Mouse (Mus musculus): ENCODE data around the gene Cops4.
A peak's percentile ranks its signal among the peaks of the same experiment; 100 is the strongest.

The Cops4 gene

DNA sequence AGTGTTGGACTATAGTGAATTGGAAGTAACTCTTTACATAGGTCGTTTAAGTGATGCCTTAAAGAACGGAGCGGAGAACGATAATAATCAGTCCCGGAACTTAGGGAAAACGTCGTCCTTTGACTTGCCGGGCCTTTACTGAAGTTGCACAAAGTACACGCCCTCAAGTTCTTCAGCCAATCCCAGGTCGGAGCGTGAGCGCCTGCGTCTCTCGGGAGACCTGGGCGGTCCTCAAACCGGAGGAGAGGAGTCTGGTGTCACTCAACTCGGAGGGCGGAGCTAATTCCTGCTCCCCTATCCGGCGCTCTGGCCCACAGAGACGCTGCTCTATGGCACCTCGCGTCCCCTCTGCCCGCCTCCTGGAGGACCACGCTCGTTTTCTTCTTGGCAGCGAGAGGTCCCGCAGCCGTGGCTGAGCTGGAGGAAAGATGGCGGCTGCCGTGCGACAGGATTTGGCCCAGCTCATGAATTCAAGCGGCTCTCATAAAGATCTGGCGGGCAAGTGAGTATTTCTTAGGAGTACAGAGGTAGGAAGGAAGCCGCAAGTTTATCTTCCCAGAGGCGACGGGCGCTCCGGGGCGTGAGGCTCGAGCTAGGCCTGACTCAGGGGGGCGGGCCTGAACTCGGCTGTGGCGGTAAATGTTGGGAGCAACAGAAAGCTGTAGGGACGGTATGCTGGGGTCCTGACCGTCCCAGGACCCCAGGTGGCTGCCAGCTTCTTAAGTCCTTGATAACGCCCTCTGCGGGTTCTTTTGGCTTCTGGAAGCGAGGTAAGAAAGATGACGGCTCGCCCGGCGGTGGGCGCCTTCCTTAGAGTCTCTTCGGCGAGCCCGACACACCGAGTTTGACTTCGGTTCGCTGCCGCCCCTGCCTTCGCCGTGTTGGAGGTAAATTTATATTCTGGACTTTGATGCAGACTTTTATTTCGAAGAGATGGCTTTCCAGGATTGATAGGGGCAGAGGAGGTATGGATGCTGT is at the start of gene Cops4:
Cops4 (plus strand) TSS at position 261 of the 978 bp plus-strand sequence.
- peak; percentile 99 for DNase-seq

DNA sequence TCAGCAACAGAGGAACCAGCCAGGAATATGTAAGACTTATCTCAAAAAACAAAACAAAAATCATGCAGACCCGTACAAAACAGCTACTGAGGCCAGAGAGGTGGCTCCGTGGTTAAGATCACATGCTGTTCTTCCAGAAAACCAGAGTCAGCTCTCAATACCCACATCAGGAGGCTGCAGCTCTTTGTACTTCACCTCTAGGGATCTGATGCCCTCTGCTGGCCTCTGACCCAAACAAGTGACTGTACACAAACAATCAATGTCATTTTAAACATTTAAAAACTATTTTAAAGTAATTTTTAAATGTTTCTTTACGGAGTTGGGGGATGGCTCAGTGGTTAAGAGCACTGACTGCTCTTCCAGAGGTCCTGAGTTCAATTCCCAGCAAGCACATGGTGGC is 41.8 kb upstream of the Cops4 start:
- no peak for DNase-seq

DNA sequence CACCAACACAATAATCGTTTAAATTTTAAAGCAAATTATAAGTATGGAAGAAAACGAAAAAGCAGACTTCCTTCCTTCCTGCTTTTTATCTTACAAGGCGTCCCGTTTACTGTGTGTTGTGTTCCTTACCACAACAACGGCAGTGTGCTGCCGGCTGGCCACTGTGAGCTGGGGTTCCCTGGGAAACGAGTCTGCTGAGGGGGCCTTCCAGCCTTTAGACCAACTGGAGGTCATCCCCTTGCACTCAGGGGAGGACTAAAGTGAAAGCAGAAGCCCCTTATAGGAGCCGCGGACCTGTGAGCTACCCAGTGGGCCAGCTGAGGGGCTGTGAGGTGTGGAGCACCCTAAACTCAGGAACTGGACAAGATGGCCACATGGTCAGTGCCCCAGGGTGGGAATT is 40.5 kb upstream of the Cops4 start:
- no peak for DNase-seq

DNA sequence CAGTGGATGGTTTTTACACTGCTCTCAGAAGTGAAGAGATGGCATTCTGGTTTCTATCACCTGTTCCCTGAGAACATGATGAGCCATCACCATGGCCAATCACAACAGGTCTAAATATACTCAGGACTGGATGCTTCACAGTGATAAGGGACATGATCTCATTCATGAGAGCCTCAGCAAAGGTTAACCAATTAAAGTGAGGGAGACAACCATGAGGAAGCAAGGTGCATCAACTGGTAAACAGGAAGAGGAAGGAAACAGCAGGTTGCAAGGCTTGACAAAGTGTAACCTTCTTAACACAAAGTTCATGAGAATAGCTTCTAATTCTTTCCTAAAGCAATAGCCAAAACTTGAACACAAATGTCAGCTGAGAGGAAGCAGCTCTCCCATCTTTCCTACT is 34.5 kb upstream of the Cops4 start:
- DNase-seq = no peak

DNA sequence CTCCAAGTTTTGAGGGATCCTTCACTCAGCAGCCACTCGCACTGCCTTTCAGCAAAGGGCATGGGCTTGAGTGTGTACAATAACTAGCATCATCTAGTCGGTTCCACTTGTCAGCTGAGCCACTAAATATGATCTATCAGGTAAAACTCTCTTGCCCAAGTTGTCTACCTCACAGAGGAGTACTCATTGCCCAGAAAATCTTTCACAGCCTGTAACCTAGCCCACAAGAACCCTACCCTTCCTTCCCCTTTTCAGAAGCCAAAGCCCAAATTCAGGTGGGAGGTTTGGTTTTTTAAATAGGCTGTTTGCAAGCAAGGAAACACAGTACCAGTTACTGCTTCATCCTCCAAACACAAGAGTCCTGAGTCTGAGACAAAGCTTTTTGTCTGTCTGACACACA is 31.0 kb upstream of the Cops4 start:
- no peak for DNase-seq

DNA sequence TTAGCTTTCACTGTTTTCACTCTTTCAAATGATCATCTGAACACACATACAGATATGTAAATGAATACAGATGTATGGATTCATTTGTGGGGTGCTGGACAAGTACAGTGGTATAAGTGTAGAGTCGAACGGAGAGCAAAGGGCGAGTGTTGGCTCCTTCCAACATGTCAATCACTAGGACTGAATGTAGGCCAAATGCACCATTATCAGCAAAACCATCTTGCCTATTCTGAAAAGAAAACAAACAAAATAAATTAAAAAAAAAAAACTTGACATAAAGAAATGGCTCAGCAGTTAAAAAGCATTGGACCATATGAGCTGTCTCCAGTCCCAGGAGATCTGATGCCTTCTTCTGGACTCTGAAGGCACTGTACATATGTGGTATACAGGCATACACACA is 29.9 kb upstream of the Cops4 start:
- DNase-seq = no peak

DNA sequence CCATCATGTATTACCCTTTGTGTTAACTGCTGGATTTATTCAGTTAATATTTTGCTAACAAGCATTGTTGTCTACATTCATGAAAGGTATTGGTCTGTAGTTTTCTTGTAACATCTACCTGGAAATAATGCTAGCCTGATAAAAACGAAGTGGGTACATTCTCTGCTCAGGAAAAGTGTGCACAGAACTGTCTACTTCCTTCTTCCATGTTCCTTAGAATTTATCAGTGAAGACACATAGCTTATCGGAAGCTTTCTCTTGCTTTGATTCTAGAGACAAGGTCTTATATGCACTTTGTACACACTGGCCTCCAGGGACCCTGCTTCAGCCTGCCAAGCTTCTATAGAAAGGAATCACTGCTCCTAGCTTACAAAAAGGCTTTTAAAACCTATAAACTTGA is 28.8 kb upstream of the Cops4 start:
- DNase-seq = no peak

DNA sequence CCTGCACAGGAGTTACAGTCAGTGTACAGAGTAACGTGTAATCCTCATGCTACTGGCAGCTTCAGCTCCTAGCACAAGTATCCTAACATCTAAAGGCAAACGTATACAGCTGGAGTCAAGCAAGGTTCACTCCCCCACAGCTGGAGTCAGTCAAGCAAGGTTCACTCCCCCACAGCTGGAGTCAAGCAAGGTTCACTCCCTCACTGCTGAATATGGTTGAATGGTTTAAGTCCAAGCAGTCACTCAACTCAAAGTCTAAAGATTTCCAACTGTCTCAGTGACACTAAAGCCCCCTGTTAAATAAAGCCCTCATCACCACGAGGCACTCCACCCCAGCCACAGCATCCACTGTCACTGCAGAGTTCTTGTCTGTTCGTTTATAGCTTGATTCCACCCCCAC is 26.4 kb upstream of the Cops4 start:
- no peak for DNase-seq

DNA sequence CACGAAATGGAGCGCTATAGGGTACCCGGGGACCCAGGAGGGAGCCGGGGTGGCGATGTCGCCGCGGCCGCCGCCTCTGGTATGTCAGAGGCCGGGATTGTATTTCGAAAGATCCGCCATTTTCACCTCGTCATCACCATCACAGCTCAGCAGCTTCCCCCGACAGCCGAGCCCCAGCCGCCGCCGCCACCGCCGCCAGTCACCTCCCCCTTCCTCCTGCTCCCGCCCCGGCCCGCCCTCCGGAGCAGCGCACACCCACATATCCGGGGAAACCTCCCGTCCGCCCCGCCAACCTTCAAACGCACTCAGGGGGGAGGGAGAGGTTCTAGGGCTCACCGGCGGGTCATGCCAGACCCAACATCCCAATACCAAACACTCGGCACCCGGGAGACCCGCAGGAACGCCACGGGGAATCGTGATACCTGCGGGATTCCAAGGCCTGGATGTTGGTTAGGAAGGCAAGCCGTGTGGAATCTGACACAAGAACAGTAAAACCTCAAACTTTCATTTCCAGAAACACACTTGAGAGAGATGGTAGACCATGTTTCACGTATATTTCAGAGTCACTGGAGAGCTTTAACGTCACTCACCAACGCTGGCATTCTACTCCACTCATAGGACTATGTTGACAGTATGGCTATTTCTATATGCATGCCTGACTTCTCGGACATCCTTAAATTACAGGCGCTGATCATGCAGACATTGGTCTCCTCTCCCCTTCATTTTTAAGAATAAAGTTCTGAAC is 19.5 kb upstream of the Cops4 start:
- peak; percentile 79 for DNase-seq

DNA sequence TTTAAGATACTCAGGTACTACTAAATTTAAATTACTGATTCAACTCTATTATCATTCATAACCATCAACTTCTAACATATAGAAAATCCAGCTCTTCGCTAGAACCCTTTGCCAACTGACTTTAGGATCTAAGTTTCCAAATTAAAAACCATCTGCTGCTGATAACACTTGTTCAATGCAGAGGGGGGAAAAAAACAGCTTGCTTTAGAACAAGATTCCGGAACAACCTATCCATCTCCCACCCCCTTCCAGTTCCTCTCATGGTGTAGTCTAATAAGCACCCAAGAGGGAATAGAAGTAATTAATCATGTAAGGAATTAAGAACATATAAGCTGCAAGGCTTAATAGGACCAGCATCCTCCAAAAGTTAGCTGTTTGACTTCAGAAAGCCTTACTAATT is 18.9 kb upstream of the Cops4 start:
- DNase-seq = no peak

DNA sequence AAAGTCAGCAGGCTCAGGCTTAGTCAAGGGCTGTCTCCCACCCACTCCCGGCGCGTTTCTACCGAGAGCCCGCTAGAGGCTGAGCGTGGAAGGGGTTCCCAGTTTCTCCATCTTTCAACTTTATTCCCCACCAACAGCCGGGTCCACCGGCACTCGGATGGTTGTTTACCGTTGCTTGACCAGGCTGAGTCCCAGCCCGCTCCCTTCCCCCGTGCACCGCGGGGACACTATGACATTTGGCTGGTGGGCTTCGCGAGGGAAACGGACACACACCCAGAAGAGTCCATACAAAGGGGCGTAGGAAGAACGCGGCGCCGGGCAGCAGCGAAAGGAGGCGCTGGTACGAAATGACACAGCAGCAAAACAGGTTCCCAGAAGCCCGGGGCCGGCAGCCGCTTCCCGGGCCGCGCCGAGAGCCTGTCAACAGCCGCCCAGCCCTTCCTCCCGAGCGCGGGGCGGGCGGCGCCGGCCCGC is 18.2 kb upstream of the Cops4 start:
- peak; percentile 64 for DNase-seq

DNA sequence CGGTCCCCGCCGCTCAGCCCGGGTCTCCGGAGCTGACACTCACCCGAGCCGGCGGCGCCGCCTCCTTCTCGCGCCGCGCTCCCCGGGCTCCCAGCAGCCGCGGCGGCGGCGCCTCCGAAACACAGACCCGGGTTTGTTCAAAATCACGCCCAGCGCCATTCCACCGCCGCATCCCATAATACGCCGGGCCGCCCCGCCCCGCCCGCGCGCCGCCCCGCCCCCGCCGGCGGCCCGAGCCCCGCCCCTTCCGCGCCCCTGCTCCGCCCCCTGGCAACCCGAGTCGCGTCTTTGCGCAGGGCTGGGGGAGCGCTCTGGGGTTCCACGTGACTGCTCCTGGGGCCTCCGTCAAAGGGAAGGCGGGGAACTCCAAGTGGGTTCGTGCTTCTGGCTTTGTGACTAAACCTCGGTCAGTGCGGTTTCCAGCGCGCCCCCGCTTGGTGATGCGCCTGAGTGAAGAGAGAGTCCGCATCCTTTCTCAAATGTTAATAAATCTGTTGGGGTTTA is 17.6 kb upstream of the Cops4 start, which contains the start of gene Lin54:
Lin54 (minus strand) TSS at position 182 of the 504 bp plus-strand sequence.
- DNase-seq = peak; percentile 93

DNA sequence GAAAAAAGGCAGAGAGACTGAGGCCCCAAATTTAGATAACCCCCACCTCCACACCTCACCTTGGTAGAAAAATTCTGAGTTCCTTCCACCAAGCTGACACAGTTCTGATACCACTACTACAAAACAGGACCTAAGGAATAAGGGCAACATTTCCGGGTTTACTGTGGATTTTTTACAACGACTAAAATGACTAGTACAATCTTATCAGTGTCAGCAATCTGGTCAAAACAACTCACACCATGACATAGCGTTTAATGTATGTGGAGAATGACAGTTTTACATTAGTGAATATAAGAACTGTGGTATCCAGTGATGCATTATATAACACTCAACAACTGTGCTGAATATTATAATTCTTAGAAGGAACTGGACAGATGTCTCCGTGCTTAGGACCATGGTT is 16.8 kb upstream of the Cops4 start:
- DNase-seq = no peak

DNA sequence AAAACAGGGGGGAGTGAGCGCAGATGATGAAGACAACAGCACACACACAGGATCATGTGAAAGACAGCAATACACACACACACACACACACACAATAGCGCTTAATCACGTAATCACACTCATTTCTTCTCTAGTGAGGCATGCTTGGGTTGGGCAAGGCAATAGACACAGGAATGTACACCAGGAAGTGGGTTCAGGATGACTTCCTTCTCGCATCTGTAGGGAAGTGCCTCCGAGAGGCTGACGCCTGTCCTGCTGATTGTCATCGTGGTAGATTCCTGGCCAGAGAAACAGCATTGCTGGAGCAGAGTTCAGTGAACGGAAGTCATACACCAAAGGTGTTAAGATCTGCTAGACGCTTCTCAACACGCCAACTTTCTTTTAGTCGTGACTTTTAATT is 8.9 kb upstream of the Cops4 start:
- no peak for DNase-seq

DNA sequence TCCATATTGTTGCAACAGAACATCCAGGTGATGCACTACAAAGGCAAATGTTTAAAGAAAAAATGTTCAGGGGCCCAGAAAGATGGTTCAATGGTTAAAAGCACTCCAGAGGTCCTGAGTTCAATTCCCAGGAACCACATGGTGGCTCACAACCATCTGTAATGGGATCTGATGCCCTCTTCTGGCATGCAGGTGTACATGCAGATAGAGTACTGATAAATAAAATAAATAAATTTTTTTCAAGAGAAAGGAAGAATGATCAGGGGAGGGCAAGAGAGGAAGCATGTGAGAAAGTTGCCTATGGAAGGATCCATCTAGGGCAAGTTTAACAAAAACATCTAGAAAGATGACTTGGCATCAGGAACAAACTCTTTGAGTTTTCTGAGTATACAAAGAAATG is 5.5 kb upstream of the Cops4 start:
- DNase-seq = no peak

DNA sequence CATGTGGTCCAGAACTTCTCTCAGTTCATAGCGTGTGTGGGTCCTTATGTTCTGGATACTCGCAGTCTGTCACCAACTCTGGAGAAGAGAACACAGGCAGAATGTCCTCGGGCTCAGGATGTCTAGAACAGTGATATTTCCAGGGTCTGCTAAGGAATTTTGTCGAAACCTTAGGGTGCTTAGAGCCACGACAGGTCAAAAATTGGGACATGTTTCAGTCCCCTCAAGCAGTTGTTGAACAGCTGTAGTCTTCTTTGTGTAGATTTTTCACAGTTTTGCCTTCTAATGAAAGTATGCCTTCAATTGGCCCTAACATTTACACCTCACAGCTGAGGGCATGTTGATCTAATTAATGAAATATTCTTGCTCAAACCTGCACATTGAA is 910 bp downstream of the Cops4 start:
- no peak for DNase-seq

DNA sequence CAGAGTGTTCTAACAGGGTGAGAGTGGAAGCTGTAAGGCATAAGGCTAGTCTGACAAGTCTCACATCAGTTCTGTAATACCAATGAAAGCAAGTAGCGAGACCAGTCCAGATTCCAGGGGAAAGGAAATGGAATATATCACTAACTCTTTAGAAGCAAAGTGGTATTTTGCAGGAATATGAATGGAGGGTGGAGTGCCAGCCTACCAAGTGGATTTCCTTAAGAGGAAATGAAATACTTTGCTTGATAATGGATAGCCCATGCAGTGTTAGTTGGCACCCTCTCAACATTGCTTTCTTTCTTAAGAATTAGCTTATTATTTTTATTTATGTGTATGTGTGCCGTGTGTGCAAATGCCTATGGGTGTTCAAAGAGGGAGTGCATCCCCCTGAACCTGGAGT is 2.1 kb downstream of the Cops4 start:
- no peak for DNase-seq

DNA sequence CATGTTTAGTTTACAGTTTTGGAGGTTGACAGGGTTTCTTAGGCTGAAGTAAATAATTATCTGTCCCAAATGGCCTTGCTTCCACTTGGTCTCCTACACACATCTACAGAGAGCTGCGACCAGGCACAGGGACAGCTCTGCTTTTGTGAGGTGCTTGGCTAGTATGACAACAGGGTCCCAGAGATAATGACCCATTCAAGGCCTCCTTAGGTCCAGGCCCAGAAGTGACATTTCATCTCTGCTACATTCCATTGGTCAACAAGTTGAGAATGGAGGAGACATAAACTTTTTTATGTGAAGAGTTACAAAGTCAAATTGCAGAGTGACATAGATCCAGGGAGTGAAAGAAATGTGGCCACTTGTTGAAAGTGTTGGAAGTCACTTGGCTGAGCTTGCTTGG is 5.2 kb downstream of the Cops4 start:
- DNase-seq = no peak

DNA sequence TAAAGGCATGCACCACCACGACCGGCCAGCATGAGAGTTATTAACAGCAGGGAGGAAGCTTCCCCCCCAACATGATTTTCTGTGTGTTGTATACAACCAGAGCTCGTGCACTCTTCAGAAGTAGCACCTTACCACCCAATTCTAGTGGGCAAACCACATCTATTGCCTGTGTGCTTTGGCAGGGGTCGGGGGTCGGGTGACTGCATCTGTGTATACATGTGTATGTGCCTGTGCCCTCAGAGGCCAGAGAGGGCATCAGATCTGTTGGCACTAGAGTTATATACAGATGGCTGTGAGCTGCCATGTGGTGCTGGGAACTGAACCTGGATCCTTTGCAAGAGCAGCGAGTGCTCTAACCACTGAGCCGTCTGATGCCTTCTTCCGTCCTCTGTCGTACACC is 6.8 kb downstream of the Cops4 start:
- no peak for DNase-seq

DNA sequence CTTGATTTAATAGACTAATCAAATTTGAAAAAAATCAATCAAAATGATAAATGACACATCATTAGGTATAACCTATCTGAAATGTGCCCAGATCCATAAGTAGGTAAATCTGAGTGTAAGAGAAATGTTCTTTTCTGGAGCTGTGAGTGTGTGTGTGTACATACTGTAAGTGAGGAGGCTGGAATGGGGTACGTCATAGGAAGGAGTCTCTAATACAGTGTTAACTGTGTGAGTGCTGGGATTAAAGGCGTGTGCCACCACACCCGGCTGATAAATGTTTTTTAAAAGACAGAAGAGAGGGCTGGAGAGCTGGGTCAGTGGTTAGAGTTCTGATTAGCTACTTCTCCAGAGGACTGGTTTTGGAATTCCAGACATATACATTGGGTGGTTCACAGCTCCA is 7.5 kb downstream of the Cops4 start:
- no peak for DNase-seq

DNA sequence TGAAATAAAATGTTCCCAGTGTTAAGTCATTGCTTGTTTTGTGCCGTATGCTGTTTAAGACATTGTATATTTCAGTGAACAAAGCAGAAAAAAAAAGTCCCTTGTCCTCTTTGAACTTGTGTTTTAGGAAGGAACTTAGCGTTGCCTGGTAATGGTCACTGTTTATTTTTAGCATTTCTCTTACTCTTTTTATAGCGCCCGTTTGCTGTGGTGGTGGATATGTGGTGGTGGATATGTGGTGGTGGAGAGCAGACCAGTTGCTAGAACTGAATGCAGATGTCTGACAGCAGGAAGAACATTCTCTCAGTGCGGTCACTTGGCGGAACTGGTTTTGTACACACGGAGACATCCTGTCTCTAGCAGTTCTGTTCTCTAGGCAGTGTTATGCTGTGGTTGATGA is 8.1 kb downstream of the Cops4 start:
- no peak for DNase-seq

DNA sequence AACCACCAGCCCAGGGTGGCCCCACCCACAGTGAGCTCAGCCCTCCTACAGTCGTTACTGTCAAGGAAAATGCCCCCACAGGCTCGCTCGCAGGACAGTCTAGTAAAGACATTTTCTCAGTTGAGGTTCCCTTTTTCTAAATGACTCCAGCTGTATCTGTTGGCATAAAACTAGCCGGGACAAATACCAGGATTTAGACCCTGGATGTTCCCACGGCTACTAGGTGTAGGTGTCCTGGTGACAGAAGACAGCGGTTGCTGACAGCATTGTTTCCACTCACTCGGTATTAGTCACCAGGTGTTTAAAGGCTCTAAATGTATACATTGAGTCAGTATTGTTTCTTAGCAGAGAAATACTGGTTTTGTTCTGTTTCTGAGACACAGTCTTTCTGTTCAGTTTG is 17.7 kb downstream of the Cops4 start:
- DNase-seq = no peak

DNA sequence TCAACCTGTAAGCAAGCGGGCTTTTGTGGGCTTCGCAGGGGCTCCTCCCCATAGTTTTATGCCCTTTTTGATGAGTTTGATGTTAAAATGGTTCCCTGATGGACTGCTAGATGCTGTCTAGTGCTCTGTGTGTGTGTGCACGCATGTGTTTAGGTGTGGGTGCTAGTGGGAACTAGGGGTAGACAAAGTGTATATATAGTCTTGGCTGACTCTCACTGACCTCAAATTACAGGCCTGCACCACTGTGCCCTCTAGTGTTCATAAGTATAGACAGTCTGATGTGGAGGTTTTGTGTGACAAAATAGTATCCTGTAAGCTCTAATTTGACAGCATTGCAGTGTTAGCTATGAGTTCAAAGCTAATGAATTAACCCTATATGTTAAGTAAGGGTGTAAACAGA is 18.5 kb downstream of the Cops4 start:
- peak; percentile 11 for DNase-seq
